Mouse (Mus musculus) mouse embryonic stem cell (cell line): ENCODE data around the gene Rps28.
"Not testable (repeated sequence)": the region's sequence is repeated elsewhere in the genome, so short reads cannot be mapped to it uniquely, and the experiment has no call there.

Experiments
- in situ Hi-C, 2 experiments: fragments of 300-500 bp; cut with MboI; formaldehyde crosslinking; loops; 1 replicate in 1 of 2; 3 replicates in 1 of 2; pipeline ENCODE4 v1.14.3; 2019 to 2020; ENCODE audit warnings: low sequenced_read_pairs in 2 of 2, low pct_unique_long_range_greater_than_20kb in 1 of 2, mixed read lengths in 1 of 2; ENCODE audit not compliant: unreplicated experiment in 1 of 2

Gene Rps28

GRCm38 (mm10) chr17:33824084-33824996 lies at the start of gene Rps28, which contains the start of gene Ndufa7:
Gene Rps28 (minus strand): TSS chr17:33824562.
Gene Ndufa7 (plus strand): TSS chr17:33824572.
- in situ Hi-C loops: loop anchor here in 1 of 2 experiments (25.0 kb wide), 1 partner anchor 937 kb away; the partner anchor contains the start of gene Zfp870

DNA sequence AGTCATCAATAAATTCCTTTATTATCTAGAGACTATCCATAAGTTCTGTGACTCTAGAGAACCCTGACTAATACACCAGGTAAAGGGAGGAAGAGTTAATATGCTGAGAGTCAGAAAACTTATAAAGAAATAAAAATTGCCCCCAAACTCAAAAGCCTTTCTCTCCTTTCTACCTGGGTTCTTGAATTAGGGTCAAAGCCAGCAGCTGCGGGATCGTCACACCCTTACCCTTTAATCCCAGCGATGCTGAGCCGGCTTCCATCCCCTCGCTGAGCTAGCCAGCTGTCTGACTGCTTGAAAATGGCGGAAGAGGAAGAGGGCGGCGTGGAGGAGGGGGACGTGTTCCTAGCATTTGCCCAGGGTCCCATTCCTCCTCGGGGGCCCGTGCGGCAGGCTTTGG lies 49.2 kb upstream of the Rps28 start, which contains the start of gene Gm7029:
Gene Gm7029, plus strand, starts transcription at position 301 of the 400 bp plus-strand sequence.
- in situ Hi-C loops: not testable (repeated sequence)

DNA sequence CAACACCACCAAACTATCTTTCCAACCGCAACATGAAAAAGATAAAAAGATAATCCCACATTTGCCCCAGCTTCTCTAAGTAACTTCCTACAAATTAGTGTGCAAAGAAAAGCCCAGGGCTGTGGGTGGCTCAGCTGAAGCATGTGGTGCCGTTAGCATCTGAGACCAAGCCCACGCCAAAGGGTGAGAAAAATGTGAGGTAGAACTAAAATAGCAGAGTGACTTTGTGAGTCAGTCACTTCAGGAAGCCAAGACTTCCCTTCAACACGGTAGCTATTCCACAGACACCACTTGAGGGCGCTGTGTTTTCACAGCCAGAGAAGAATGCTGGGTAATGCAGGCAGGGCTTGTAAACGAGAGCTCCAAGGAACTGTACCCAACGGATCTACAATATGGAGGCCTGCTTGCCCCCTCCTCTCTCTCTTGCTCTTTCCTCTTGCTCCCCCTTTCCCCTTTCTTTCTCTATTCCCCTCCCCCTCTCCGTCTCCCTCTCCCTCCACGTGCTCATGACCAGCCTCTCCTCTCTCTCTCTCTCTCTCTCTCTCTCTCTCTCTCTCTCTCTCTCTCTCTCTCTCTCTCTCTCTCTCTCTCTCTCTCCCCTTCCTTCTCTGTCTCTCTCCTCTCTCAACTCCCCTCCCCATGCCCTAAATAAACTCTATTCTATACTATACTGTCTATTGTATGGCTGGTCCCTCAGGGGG lies 41.1 kb upstream of the Rps28 start:
- in situ Hi-C loops: no loop called here

- in situ Hi-C loops: no loop called here
Observed at GRCm38 (mm10) chr17:33857816-33858215, 33.5 kb upstream of the Rps28 start.

GRCm38 (mm10) chr17:33851331-33851730 lies 27.0 kb upstream of the Rps28 start:
- in situ Hi-C loops: no loop called here

DNA sequence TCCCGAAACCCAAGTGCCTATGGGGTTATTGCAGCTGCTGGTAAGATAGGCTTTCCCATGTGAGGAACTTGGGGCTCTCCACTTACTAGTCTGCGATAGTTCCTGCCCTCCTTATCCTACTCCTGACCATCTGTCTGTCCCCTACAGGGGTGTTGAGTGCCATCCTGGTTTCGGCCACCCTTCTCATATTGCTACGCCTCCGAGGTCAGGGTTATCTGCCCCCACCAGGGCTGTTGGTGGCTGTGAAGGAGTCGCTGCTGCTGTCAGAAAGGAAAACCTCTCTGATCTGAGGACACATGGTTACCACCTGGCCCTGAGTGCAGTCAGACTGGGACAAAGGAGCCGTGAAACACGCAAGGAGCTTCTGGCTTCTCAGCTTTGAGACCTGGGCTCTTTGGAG lies 23.8 kb upstream of the Rps28 start:
- in situ Hi-C loops: no loop called here

- in situ Hi-C loops: no loop called here
Observed at GRCm38 (mm10) chr17:33844196-33844595, 19.8 kb upstream of the Rps28 start.

DNA sequence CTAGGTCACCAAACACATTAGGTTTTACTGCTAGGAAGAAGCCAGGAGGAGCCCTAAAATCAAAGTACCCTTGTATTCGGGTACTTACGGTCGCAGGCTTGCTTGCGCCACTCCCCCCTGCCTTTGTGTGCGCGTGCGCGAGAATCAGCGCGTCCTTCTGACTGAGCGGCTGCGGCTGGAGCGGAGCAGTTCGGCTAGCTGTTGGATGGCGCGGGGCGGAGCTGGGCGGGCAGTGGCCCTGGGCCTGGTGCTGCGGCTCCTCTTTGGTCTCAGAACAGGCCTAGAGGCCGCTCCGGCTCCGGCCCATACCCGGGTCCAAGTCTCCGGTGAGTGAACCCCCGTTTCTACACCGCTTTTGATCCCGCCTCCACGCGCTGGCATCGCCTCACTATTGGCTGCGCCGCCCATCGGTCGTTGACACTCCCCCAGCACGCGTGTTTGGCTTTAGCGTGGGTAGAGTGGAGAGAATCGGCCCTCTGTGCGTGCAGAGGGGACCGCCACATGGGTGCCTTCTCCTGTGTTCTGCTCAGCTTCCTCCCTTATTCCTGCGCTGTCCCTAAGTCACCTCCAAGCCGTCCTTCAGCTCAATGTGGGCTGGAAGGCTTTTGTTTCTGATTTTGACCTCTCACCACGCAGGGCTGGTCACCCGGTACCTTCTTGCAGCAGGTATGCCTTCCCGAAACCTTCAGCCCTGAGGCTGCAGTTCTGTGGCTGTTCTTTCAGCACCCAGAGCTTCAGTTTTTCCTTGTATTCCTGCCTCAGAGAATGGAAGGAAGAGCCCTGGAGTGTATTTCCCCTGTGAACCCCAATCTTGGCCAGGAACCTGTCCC lies 18.8 kb upstream of the Rps28 start, which contains the start of gene Cd320:
Gene Cd320, plus strand, starts transcription at position 126 of the 830 bp plus-strand sequence.
- in situ Hi-C loops: no loop called here

DNA sequence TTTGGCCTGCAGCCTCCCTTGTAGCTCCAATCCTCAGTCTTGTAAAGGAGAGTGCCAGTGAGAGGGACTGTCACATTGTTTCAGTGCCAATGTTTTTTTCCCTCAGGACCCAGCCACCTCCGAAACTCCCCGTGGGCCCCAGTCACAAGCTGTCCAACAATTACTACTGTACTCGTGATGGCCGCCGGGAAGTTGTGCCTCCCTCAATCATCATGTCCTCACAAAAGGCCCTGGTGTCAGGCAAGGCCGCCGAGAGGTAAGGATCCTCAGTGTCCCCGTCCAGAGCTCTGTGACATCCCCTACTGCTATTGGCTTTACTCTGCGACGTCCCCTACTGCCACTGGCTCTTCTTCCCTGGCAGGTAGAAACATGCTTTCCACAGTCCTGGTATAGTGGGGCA lies 5.2 kb upstream of the Rps28 start:
- in situ Hi-C loops: no loop called here

DNA sequence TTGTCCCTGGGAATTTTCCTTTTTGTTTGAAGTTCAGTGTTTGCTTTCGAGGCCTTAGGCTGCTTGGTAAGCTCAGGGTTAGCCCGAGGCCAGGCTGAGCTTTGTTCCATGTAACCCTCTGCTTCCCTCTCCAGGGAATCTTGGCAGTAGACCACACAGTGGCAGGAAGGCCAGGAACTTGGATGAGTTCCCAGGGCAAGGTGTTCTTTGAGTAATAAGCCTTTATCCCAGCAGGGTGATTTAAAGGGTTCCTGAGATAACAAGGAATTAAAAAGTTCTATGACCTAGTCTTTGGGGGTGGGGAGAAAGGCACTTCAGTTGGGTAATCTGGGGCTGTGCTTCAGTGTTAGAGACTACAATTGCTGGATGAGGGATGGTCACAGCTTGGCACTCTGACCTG lies 4.5 kb upstream of the Rps28 start:
- in situ Hi-C loops: no loop called here

DNA sequence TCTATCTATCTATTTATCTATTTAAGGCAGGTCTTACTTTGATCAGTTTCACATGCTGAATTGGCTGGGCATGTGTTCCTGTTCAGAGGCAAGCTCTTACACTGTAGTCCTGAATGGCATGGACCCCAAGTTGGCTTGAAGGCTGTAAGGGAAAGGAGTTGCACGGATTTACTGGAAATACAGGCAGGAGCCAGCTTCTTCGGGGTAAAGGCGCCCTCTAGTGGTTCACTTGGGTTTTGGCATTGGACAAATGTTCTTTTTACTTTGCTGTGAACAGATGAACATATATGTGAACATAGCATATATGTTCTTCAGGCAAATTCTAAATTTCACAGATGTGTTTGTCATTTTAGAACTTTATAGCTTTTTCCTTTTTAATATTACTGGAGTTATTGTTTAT lies 2.5 kb upstream of the Rps28 start:
- in situ Hi-C loops: no loop called here

DNA sequence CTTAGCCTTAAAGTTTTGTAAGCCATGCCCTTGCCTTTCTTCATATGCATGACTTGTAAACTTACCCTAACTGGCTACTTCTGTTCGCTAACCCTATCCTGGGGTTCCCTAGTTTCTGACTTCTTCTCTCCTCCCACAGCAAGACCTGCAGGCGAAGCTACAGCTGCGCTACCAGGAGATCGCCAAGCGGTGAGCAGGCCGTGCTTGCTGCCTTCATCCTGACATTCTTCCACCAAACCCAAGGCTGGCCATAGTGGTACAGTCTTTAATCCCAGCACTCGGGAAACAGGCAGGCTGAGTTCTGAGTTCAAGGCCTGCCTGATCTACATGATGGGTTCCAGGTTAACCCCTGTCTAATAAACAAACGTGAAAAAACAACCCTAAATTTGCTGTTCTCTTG lies 1.1 kb upstream of the Rps28 start:
- in situ Hi-C loops: no loop called here

GRCm38 (mm10) chr17:33824997-33825330 lies 602 bp upstream of the Rps28 start:
- in situ Hi-C loops: loop anchor here in 1 of 2 experiments (25.0 kb wide), 1 partner anchor 938 kb away; the partner anchor contains the start of gene Zfp870

DNA sequence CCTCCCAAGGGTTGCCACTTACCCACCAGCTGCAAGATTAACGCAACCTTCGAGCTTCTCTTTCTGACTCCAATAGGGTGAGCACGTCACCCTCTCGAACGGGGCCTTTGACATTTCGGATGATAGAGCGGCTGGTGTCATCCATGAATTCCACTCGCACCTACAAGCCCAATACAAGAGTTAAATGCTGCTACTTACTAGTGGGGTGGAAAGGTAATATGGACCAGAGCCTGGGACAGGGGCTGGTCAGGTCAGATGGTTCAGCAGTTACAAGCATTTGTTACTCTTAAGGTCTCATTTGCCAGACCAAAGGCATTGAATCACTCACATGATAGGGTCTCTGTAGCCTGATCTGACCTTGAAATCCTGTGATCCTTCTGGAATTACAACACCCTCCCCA lies 1.2 kb downstream of the Rps28 start:
- in situ Hi-C loops: loop anchor here in 1 of 2 experiments (25.0 kb wide), 1 partner anchor 936 kb away; the partner anchor contains the start of gene Zfp870

DNA sequence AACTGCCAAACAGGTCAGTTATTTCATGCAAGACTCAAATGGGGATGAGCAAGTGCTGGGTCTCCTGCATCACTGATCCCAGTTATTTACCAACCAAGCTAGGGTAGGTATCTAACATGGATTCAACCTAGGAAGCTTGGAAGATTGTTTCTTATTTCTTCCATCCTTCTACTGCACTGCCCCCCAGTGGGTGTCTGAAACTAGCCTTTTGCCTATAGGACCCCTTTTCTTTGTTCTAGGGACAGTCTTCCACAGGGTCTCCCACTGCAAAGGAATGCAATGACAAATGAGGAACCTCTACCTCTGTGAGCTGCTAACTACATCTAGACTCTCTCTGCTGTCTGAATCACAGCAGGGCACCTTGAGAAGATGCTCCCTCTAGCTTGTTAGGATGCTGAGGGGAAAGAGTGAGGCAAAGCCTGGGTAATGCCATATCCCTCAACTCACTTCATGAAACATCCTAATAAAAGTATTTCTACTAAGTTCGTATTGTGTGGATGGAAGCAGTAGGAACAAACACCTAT lies 1.9 kb downstream of the Rps28 start:
- in situ Hi-C loops: loop anchor here in 1 of 2 experiments (25.0 kb wide), 1 partner anchor 935 kb away; the partner anchor contains the start of gene Zfp870

GRCm38 (mm10) chr17:33817969-33818643 lies 6.3 kb downstream of the Rps28 start:
- in situ Hi-C loops: loop anchor here in 1 of 2 experiments (25.0 kb wide), 1 partner anchor 931 kb away; the partner anchor contains the start of gene Zfp870

GRCm38 (mm10) chr17:33817184-33817968 lies 7.0 kb downstream of the Rps28 start:
- in situ Hi-C loops: loop anchor here in 1 of 2 experiments (25.0 kb wide), 1 partner anchor 930 kb away; the partner anchor contains the start of gene Zfp870
